Mouse (Mus musculus) ovary, postnatal 36 days (tissue): ENCODE measurements at regions not wholly inside any gene's neighbourhood (a gene's known extent, or its start where the extent isn't known, plus 50 kb on each side); places are given as distances from the start of the nearest gene placed in this dataset.

Experiments
- DNase-seq: peaks from one replicate; pipeline ENCODE4 v3.0.0; 2022; ENCODE audit warnings: low spot score, mixed read lengths

GRCm38 (mm10) chr7:66593619-66594018 is 95.8 kb downstream of the Asb7 start:
- no peak for DNase-seq

- DNase-seq: no peak
Measured at GRCm38 (mm10) chr7:66591594-66592290, 97.7 kb downstream of the Asb7 start.

DNA sequence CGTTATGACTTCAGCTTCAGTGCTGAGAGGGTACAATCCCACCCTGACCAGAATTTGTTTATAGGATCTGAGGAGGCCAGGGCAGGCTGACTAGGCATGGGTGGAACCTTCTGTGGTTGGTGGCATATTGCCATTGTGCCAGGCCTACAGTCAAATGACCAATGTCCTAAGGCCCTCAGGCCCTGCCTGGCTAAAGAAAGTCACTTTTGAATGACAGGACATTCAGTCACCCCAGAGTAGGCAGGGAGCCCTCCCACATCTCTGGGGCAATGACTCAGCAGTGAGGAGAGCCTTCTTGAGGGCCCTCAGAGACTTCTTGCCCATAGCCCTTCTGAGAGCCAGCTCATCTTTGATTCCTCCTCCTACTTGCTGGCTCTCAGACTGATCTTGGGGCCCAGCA is 102.9 kb downstream of the Asb7 start:
- no peak for DNase-seq

DNA sequence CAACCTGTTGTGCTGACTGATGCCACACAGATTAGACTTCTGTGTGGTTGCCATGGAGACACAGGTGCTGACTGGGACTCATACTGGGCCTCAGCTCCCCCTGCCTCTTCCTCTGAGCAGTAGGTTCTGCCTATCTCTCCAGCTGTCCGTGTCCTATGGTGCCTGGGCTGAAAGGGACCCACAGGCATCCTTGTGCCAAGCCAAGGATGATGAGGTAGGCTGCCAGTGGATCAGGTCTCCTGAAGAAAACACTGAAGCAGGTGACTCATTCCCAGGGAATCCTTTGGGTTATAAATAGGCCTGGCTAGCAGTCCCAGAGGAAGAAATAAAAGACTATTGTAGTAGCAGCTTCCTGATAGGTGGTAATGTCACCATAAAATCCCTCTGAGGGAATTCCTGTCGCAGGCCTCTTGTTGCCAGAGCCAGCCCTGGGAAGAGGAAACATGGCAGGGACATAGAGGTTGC is 108.7 kb downstream of the Asb7 start:
- no peak for DNase-seq

- DNase-seq: no peak
Measured at GRCm38 (mm10) chr7:66576261-66576660, 113.1 kb downstream of the Asb7 start.

DNA sequence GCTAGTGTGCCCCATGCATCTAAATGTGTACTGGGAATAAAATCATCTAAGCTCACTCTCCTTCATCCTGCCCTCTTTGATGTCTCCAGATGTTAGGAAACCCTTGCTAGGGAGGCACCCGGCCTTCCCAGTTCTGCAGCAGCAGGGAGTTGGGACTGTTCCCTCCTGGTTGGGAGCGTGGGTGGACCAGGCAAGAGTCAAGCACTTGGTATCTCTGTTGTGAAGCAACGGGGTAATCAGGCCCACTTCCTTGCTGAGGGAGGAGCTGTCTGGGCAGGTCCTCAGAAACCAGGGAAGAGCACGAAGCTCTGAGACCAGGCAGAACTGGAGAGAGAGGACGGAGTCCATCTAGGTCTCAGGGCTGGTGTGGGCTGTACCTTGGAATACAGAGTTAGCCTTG is 117.9 kb downstream of the Asb7 start:
- no peak for DNase-seq

- no peak for DNase-seq
Measured at GRCm38 (mm10) chr7:66547694-66548093, 120.4 kb upstream of the Aldh1a3 start.

GRCm38 (mm10) chr7:66545184-66545583 is 117.9 kb upstream of the Aldh1a3 start:
- DNase-seq: no peak

- DNase-seq: no peak
Measured at GRCm38 (mm10) chr7:66544352-66545053, 117.2 kb upstream of the Aldh1a3 start.

- DNase-seq: no peak
Measured at GRCm38 (mm10) chr7:66532596-66532995, 105.3 kb upstream of the Aldh1a3 start.

- no peak for DNase-seq
Measured at GRCm38 (mm10) chr7:66532048-66532447, 104.7 kb upstream of the Aldh1a3 start.

DNA sequence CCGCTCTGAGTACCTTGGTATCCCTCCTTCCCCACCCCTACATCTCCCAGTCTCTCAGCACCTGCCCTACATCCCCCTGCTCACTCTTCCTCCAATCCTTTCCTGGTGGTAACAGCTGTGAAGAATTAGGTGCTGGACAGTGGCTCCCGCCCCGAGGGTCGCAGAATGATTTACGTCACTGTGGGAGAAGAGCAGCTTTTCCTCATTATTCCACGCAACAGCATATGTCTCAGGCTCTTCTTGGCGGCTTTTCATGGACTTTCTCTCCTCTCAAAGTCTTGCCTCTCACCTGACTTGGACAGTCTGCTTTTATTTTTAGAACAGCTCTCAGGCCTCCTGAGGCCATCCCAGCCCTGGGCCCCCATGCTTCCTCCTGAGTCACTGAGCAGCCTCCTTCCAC is 103.8 kb upstream of the Aldh1a3 start:
- DNase-seq: no peak

- DNase-seq: peak; percentile 21
Measured at GRCm38 (mm10) chr7:66528881-66529280, 101.6 kb upstream of the Aldh1a3 start.

GRCm38 (mm10) chr7:66523959-66524358 is 96.6 kb upstream of the Aldh1a3 start:
- DNase-seq: no peak

DNA sequence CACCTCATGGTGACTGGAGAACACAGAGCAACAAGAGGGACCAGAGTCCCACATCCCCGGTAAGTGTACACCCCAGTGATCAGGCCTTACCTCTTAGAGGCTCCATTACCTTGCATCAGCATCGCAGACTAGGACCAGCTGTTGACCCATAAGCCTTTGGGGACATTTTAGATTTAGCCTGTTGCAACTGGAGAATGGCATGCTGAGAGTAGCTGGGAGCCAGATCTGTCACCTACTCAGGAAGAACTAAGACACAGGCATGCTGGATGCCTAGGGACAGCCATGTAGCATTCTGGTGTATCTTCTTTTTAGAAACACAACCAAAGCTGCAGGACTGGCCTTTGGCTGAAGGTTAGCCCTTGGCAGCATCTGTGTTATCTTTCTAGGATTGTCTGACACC is 94.2 kb upstream of the Aldh1a3 start:
- DNase-seq: no peak

GRCm38 (mm10) chr7:66516143-66516542 is 88.8 kb upstream of the Aldh1a3 start:
- DNase-seq: no peak

- DNase-seq: no peak
Measured at GRCm38 (mm10) chr7:66513411-66513810, 86.1 kb upstream of the Aldh1a3 start.

DNA sequence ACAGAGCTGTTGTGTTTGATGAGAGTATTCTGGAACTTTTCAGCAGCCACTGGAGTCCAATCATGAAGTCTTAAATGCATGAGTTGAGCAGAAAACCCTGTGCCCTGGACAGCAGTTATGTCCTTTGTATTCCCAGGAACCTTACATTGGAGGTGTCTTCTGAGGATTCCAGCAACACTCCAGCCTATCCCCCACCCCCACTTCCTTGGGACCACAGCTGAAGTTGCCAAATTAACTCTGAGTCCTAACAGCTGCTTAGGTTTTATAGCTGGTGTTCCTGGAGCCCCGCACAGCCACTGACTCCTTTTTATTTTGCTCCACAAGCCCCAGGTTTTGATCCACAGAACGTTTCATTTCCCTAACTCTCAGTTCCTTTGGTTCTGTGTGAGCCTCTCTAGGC is 78.4 kb upstream of the Aldh1a3 start:
- DNase-seq: no peak

GRCm38 (mm10) chr7:66504519-66504918 is 77.2 kb upstream of the Aldh1a3 start:
- no peak for DNase-seq

- no peak for DNase-seq
Measured at GRCm38 (mm10) chr7:66501425-66501824, 74.1 kb upstream of the Aldh1a3 start.

GRCm38 (mm10) chr7:66497480-66497879 is 70.2 kb upstream of the Aldh1a3 start:
- DNase-seq: no peak

DNA sequence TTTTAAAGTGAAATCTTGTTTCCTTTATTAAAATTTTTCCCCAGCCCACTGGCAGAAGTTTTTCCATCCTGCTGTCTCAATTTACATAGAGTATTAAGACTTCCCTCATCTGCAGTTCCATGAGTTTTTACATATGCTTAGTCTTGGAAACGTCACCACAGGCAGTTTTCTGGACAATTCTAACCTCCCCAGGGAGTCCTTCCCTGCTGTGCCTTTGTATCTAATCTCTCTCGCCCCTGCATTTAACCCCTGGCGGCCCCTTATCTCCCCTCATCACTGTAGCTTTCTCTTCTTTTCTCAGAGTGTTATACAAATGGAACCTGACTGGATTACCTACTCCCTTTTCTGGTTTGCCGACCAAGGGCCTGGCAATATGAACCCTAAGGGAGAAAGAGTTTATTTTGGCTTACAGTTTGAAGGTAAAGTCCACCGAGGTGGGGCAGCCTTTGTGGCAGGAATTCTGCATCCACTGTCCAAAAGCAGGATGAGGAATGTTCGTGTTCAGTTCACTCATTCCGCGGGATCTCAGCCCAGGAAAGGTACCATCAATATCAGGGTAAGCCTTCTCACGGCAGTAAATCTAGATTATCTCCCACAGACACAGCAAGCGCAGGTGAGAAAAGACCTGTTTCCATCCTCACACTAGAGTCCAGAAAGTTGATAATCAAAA is 66.0 kb upstream of the Aldh1a3 start:
- DNase-seq: no peak

DNA sequence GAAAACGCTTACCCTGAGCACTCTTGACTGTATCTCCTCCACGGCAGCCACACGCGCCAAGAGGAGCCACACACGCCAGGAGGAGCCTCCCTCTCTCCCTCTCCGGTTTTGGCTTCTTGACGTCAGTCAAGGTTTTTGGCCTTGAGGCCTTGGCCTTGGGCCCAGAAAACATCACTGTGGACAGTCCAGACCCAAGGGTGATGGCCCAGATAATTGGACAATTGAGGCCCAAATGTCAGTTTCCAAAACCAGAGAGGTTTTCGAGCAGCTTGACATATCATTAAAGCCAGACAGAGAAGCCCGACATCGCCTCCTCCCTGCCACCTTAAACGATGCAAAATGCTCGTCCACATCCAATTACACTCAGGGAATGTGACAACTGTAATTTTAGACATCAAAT is 65.4 kb upstream of the Aldh1a3 start:
- peak; percentile 24 for DNase-seq
